Mouse (Mus musculus) C2C12 (cell line): Measurements from ENCODE around the gene Nos3.

Experiments used
- CEBPB ChIP-seq: IDR thresholded peaks from one replicate; pipeline ENCODE4 v1.6.1; 2011; ENCODE audit warnings: low read depth, mild to moderate bottlenecking, control low read depth, moderate library complexity
- CTCF ChIP-seq: IDR thresholded peaks from one replicate; pipeline ENCODE4 v1.5.1; 2011; ENCODE audit not compliant: control insufficient read depth, insufficient read depth, insufficient read length
- MYOD1 ChIP-seq: IDR thresholded peaks from one replicate; pipeline ENCODE4 v1.6.1; 2011; ENCODE audit warnings: low read depth; ENCODE audit not compliant: control insufficient read depth, insufficient read length

DNA sequence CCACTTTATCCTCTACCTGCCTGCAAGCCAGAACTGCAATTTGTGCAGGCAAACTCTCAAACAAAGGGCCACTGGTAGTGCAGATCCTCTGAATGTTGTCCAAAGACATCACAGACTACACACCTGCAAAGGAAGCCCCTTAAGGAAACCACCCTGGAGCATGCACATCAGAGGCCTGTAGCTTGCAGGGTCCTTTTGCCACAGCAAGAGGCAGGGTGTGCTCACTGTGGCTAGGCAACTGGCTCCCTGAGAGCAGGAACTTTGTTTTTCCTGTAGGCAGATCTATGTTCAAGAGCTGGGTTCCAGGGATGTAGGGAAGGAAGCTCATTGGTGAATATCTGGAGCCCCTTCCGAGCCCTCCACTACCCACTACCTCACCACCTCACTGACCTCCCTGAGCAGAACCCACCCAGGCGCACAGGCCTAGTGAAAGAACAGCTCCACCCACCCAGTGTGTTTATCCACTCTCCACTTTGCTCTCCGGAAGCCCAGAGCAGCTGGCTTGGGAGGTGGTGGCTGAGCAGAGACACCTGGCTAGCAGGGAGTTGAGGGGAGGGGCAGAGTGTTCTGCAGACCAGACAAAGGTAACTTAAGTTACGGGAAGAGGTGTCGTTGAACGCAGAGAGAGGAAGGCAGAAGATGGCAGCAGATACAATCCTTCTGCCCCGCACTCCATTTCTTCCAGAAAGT, 17.3 kb upstream of the Nos3 start:
- TF ChIP-seq CTCF (no peak), CEBPB (no peak), MYOD1 (no peak)
